Mouse (Mus musculus): ENCODE measurements around the gene Larp6.

The Larp6 gene

GRCm38 (mm10) chr9:60768393-60768792 lies 55.6 kb downstream of the Larp6 start:
- DNase-seq, result no peak

GRCm38 (mm10) chr9:60769711-60770111 lies 56.9 kb downstream of the Larp6 start:
- no peak for DNase-seq

GRCm38 (mm10) chr9:60773713-60774112 lies 60.9 kb downstream of the Larp6 start:
- DNase-seq, result no peak

GRCm38 (mm10) chr9:60776899-60777298 lies 64.1 kb downstream of the Larp6 start:
- DNase-seq, result no peak

GRCm38 (mm10) chr9:60782057-60782789 lies 69.4 kb downstream of the Larp6 start:
- DNase-seq, result no peak

- no peak for DNase-seq
Observed at GRCm38 (mm10) chr9:60785069-60785468, 72.3 kb downstream of the Larp6 start.

GRCm38 (mm10) chr9:60787517-60788110 lies 74.8 kb downstream of the Larp6 start:
- no peak for DNase-seq

All from embryo, embryonic 11 days (tissue).